Mouse (Mus musculus) ES-CJ7 (cell line): ENCODE data around the gene Nphs1.
"Not testable (repeated sequence)": the region's sequence is repeated elsewhere in the genome, so short reads cannot be mapped to it uniquely, and the experiment has no call there.

ENCODE experiments used
- DNase-seq: peaks from one replicate; pipeline ENCODE4 v3.0.0; 2011; ENCODE audit warnings: low read depth, low spot score

The Nphs1 gene

GRCm38 (mm10) chr7:30490957-30491307, 32.8 kb downstream of the Nphs1 start:
- peak; percentile 50 for DNase-seq

- peak; percentile 83 for DNase-seq
These were observed 34.6 kb downstream of the Nphs1 start for GRCm38 (mm10) chr7:30492765-30493164.

- DNase-seq = peak; percentile 65
These were observed 35.4 kb downstream of the Nphs1 start, which contains the start of gene Prodh2 for GRCm38 (mm10) chr7:30493401-30493931. Prodh2 (plus strand) TSS chr7:30493622.

GRCm38 (mm10) chr7:30495506-30496042, 37.5 kb downstream of the Nphs1 start:
- DNase-seq = peak; percentile 47

- DNase-seq = not testable (repeated sequence)
These were observed 43.0 kb downstream of the Nphs1 start for GRCm38 (mm10) chr7:30501159-30501558.

GRCm38 (mm10) chr7:30508061-30508460, 49.9 kb downstream of the Nphs1 start:
- DNase-seq = no peak

GRCm38 (mm10) chr7:30515003-30515760, 57.1 kb downstream of the Nphs1 start:
- DNase-seq = peak; percentile 88

GRCm38 (mm10) chr7:30518325-30518724, 60.2 kb downstream of the Nphs1 start:
- DNase-seq = peak; percentile 60

GRCm38 (mm10) chr7:30520396-30520795, 62.3 kb downstream of the Nphs1 start:
- no peak for DNase-seq

- no peak for DNase-seq
These were observed 62.7 kb downstream of the Nphs1 start for GRCm38 (mm10) chr7:30520856-30521255.

GRCm38 (mm10) chr7:30522871-30523270, 64.8 kb downstream of the Nphs1 start:
- no peak for DNase-seq

GRCm38 (mm10) chr7:30524487-30524886, 66.4 kb downstream of the Nphs1 start:
- DNase-seq = no peak

- peak; percentile 26 for DNase-seq
These were observed 67.8 kb downstream of the Nphs1 start for GRCm38 (mm10) chr7:30525954-30526353.

GRCm38 (mm10) chr7:30526399-30526798, 68.3 kb downstream of the Nphs1 start:
- DNase-seq = no peak

GRCm38 (mm10) chr7:30526981-30527380, 68.9 kb downstream of the Nphs1 start:
- no peak for DNase-seq

- DNase-seq = no peak
These were observed 73.2 kb downstream of the Nphs1 start for GRCm38 (mm10) chr7:30531291-30531815.

- no peak for DNase-seq
These were observed 74.8 kb downstream of the Nphs1 start for GRCm38 (mm10) chr7:30532931-30533330.

- no peak for DNase-seq
These were observed 76.0 kb downstream of the Nphs1 start for GRCm38 (mm10) chr7:30533941-30534632.

- DNase-seq = peak; percentile 95
These were observed 76.8 kb downstream of the Nphs1 start, which contains the start of gene Arhgap33 for GRCm38 (mm10) chr7:30534633-30535577. Arhgap33 (minus strand) TSS chr7:30535060.
